8 mouse cellular contexts compared by ENCODE assay signal in the genomic region with DNA sequence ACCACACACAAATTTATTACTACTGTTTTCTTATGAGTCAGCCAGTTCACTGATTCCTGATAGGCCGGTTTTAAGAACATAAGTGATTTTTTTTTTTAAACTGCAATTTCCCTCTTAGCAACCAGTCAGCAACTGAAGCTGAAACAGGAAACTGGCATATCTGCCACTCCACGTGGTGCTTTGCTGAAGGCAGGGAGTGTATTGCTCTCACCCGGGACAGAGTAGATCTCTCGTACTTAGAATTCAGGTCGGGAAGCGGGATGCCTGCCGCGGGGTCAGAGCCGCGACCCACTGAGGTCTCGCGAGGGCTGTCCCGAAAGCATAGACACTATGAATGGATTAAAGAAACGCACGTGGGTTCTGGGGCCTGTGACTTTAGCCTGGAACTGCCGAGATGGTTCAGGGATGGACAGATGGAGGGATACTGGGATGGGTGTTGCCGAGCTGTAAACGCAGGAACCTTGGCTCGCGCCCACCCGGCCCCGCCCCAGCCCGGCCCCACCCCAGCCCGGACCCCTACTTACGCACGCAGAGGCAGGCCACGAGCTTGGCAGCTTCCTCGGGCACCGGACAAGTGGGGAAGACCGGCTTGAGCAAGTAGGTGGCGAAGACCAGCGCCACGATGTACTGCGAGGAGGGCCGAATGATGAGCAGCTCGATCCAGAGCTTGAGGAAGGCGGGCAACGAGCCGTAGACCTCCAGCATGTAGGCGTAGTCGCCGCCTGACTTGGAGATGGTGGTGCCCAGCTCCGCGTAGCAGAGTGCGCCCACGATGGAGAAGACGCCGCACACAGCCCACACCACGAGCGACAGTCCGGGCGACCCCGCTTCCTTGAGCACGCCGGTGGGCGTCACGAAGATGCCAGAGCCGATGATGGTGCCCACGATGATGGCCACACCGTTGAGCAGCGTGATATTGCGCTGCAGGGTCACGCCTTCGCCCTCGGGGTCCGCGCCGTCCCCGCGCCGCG. TPM values are rescaled to one million over a fixed set of nuclear protein-coding genes. Genes with fewer than 3 reads are reported as not detected.
A peak's percentile ranks its signal among the peaks of the same experiment; 100 is the strongest.
DNase-seq lines count a peak whose midpoint lies in the region; ATAC-seq and TF ChIP-seq lines count a peak whose summit lies in the region.

No protein-coding gene starts in this region.

- peak; percentile 59 for ATAC-seq in forebrain, embryonic 14.5 days
- peak; percentile 12; the same call in 1 of the 2 replicates for ATAC-seq in intestine, postnatal 0 days
- ATAC-seq in lung, postnatal 0 days, result peak; percentile 6

- peak overlapping the region; percentile 74 for H3K9ac ChIP-seq in forebrain, embryonic 14.5 days (ENCODE audit: low read length)
- peak overlapping the region; percentile 54 for H3K9ac ChIP-seq in intestine, postnatal 0 days (ENCODE audit: low read depth, low read length)
- H3K9ac ChIP-seq in lung, postnatal 0 days (replicated peaks; ENCODE audit: low read depth), result 0 out of 2 replicates have a peak overlapping the region, but pooled peaks have one; percentile 8

- H3K36me3 ChIP-seq in forebrain, embryonic 14.5 days (ENCODE audit: control insufficient read depth, insufficient read depth, low read length), result no peaks in the 10 kb centered on the region
- no peaks in the 10 kb centered on the region for H3K36me3 ChIP-seq in intestine, postnatal 0 days (ENCODE audit: control insufficient read depth, insufficient read depth)
- no peaks in the 10 kb centered on the region for H3K36me3 ChIP-seq in lung, postnatal 0 days (ENCODE audit: insufficient read depth, low read length)

- peak overlapping the region; percentile 69 for H3K4me3 ChIP-seq in left cerebral cortex, adult 2 months
- H3K4me3 ChIP-seq in bone marrow macrophage, adult 2 months (ENCODE audit: insufficient read depth, low read length), result peak overlapping the region; percentile 77
- H3K4me3 ChIP-seq in forebrain, embryonic 14.5 days (ENCODE audit: low read depth, low read length), result peak overlapping the region; percentile 75
- H3K4me3 ChIP-seq in intestine, postnatal 0 days (ENCODE audit: low read depth, low read length), result peak overlapping the region; percentile 71
- H3K4me3 ChIP-seq in lung, postnatal 0 days (ENCODE audit: low read depth, low read length), result peak overlapping the region; percentile 67
- peak overlapping the region; percentile 52 for H3K4me3 ChIP-seq in olfactory bulb, adult 2 months (ENCODE audit: insufficient read depth, low read depth, low read length)

- no peak for TF ChIP-seq CTCF in left cerebral cortex, adult 2 months (IDR thresholded peaks at IDR 0.05)
- no peak for TF ChIP-seq CTCF in bone marrow macrophage, adult 2 months (IDR thresholded peaks at IDR 0.05; ENCODE audit: low read depth, low read length)
- no peak for TF ChIP-seq CTCF in intestine, postnatal 0 days (IDR thresholded peaks at IDR 0.05; ENCODE audit: low read depth)
- no peak for TF ChIP-seq CTCF in lung, postnatal 0 days (IDR thresholded peaks at IDR 0.05)
- TF ChIP-seq CTCF in olfactory bulb, adult 2 months (IDR thresholded peaks at IDR 0.05; ENCODE audit: insufficient read depth, low read depth, low read length), result no peak

- peak overlapping the region; percentile 95 for H3K4me2 ChIP-seq in forebrain, embryonic 14.5 days (ENCODE audit: low read length)
- peak overlapping the region; percentile 92 for H3K4me2 ChIP-seq in intestine, postnatal 0 days (replicated peaks; ENCODE audit: low read depth)
- peak overlapping the region; percentile 98 for H3K4me2 ChIP-seq in lung, postnatal 0 days (replicated peaks; ENCODE audit: low read depth, low read length)

- WGBS in forebrain, embryonic 14.5 days, result under 1% methylated on average over 72 of the region's 72 CpGs
- 1% methylated on average over 72 of the region's 72 CpGs for WGBS in intestine, postnatal 0 days
- WGBS in lung, postnatal 0 days, result 1% methylated on average over 61 of the region's 72 CpGs
- under 1% methylated on average over 72 of the region's 72 CpGs for WGBS in olfactory bulb, adult 2 months

- H3K4me1 ChIP-seq in bone marrow macrophage, adult 2 months (ENCODE audit: control insufficient read depth, insufficient read depth, low read length), result peaks cover 32% of the 10 kb centered on the region
- H3K4me1 ChIP-seq in forebrain, embryonic 14.5 days (ENCODE audit: control insufficient read depth, insufficient read depth, low read length), result peaks cover 18% of the 10 kb centered on the region
- no peaks in the 10 kb centered on the region; the same call in none of the 2 replicates for H3K4me1 ChIP-seq in intestine, postnatal 0 days (replicated peaks; ENCODE audit: control insufficient read depth, insufficient read depth, low read length)
- H3K4me1 ChIP-seq in lung, postnatal 0 days (ENCODE audit: insufficient read depth, low read depth, low read length), result peaks cover 19% of the 10 kb centered on the region
- H3K4me1 ChIP-seq in olfactory bulb, adult 2 months (ENCODE audit: control insufficient read depth, insufficient read depth, low read length), result peaks cover 26% of the 10 kb centered on the region

- no peak for TF ChIP-seq EP300 in lung, postnatal 0 days (IDR thresholded peaks at IDR 0.05)

- H3K9me3 ChIP-seq in forebrain, embryonic 14.5 days (replicated peaks; ENCODE audit: control insufficient read depth, low read length), result no peaks in the 10 kb centered on the region
- no peaks in the 10 kb centered on the region for H3K9me3 ChIP-seq in intestine, postnatal 0 days (ENCODE audit: control insufficient read depth)
- H3K9me3 ChIP-seq in lung, postnatal 0 days (ENCODE audit: low read length), result no peaks in the 10 kb centered on the region

- intact Hi-C loops in left cerebral cortex, adult 2 months (cut with DNase I), result loop anchor here (1.0 to 10.0 kb wide), 4 partner anchors 33 to 312 kb away; a partner anchor contains a TSS

- TF ChIP-seq POLR2A in bone marrow macrophage, adult 2 months (IDR thresholded peaks at IDR 0.05; ENCODE audit: borderline replicate concordance, low read depth, low read length), result no peak
- TF ChIP-seq POLR2A in olfactory bulb, adult 2 months (IDR thresholded peaks at IDR 0.05; ENCODE audit: insufficient read depth, low read depth, low read length), result no peak

- peak; percentile 32 to 52 for DNase-seq in left cerebral cortex, adult 2 months (ENCODE audit: extremely low spot score in 1 of 2, low spot score in 2 of 2)
- no peak for DNase-seq in left cerebral cortex, adult 11 months (ENCODE audit: low spot score)
- peak; percentile 65 for DNase-seq in forebrain, embryonic 14.5 days (ENCODE audit: low spot score)
- peak; percentile 84 for DNase-seq in lung, postnatal 0 days (ENCODE audit: low spot score)
- no peak for DNase-seq in urinary bladder, postnatal 4 days (ENCODE audit: low spot score in 2 of 2)

- H3K27me3 ChIP-seq in forebrain, embryonic 14.5 days (replicated peaks; ENCODE audit: control insufficient read depth, insufficient read depth, low read length), result no peaks in the 10 kb centered on the region; the same call in 1 of the 2 replicates
- H3K27me3 ChIP-seq in intestine, postnatal 0 days (replicated peaks; ENCODE audit: control insufficient read depth, insufficient read depth, low read length), result no peaks in the 10 kb centered on the region
- no peaks in the 10 kb centered on the region for H3K27me3 ChIP-seq in lung, postnatal 0 days (replicated peaks; ENCODE audit: insufficient read depth, low read length)

- H3K27ac ChIP-seq in left cerebral cortex, adult 2 months, result peak overlapping the region; percentile 87
- peak overlapping the region; percentile 16; the same call in 1 of the 2 replicates for H3K27ac ChIP-seq in bone marrow macrophage, adult 2 months (ENCODE audit: insufficient read depth, low read depth, low read length)
- peak overlapping the region; percentile 36; the same call in 1 of the 2 replicates for H3K27ac ChIP-seq in forebrain, embryonic 14.5 days (ENCODE audit: low read depth, low read length)
- no peak overlapping the region for H3K27ac ChIP-seq in intestine, postnatal 0 days (ENCODE audit: low read depth, low read length)
- H3K27ac ChIP-seq in lung, postnatal 0 days (ENCODE audit: low read length), result no peak overlapping the region
- H3K27ac ChIP-seq in olfactory bulb, adult 2 months (ENCODE audit: insufficient read depth, low read depth, low read length), result no peak overlapping the region

RNA-seq across cellular contexts. Expression of a gene that starts 0.7 kb away (rescaled TPM):
- 10 to 100 TPM; 61.5 to 63.2 TPM for total RNA-seq in left cerebral cortex, adult 2 months (2021)
- polyA plus RNA-seq in bone marrow macrophage, adult 2 months (2012; ENCODE audit: insufficient read depth, insufficient read length, missing spikeins), result 1.9 and 2.4 TPM in 2 replicates
- 37.9 and 39.7 TPM in 2 replicates for polyA plus RNA-seq in forebrain, embryonic 14.5 days (2014; fragmentation: Nextera tagmentation; extraction: Ambion mirVana)
- polyA plus RNA-seq in intestine, postnatal 0 days (2015; fragmentation: Nextera tagmentation; extraction: Ambion mirVana), result 4.7 and 6.1 TPM in 2 replicates
- polyA plus RNA-seq in lung, postnatal 0 days (2015; fragmentation: Nextera tagmentation; extraction: Ambion mirVana), result 4.3 and 7.5 TPM in 2 replicates
- polyA plus RNA-seq in olfactory bulb, adult 2 months (2012; ENCODE audit: insufficient read depth, insufficient read length, low replicate concordance, missing spikeins), result not detected in 2 replicates

RNA-seq across cellular contexts. Expression of a gene that starts 37.9 kb away (rescaled TPM):
- total RNA-seq in left cerebral cortex, adult 2 months (2021), result not detected
- polyA plus RNA-seq in bone marrow macrophage, adult 2 months (2012; ENCODE audit: insufficient read depth, insufficient read length, missing spikeins), result not detected in 2 replicates
- polyA plus RNA-seq in forebrain, embryonic 14.5 days (2014; fragmentation: Nextera tagmentation; extraction: Ambion mirVana), result 0.28 and 0.46 TPM in 2 replicates
- 10.1 and 11.1 TPM in 2 replicates for polyA plus RNA-seq in intestine, postnatal 0 days (2015; fragmentation: Nextera tagmentation; extraction: Ambion mirVana)
- polyA plus RNA-seq in lung, postnatal 0 days (2015; fragmentation: Nextera tagmentation; extraction: Ambion mirVana), result 0.37 and 0.61 TPM in 2 replicates
- polyA plus RNA-seq in olfactory bulb, adult 2 months (2012; ENCODE audit: insufficient read depth, insufficient read length, low replicate concordance, missing spikeins), result not detected in 2 replicates

RNA-seq across cellular contexts. Expression of a gene that starts 42.7 kb away (rescaled TPM):
- 10 to 100 TPM; 31.4 to 62.5 TPM for total RNA-seq in left cerebral cortex, adult 2 months (2021)
- polyA plus RNA-seq in bone marrow macrophage, adult 2 months (2012; ENCODE audit: insufficient read depth, insufficient read length, missing spikeins), result 19.9 and 24.0 TPM in 2 replicates
- polyA plus RNA-seq in forebrain, embryonic 14.5 days (2014; fragmentation: Nextera tagmentation; extraction: Ambion mirVana), result 47.2 and 57.7 TPM in 2 replicates
- polyA plus RNA-seq in intestine, postnatal 0 days (2015; fragmentation: Nextera tagmentation; extraction: Ambion mirVana), result 9.4 and 9.5 TPM in 2 replicates
- 17.1 and 30.7 TPM in 2 replicates for polyA plus RNA-seq in lung, postnatal 0 days (2015; fragmentation: Nextera tagmentation; extraction: Ambion mirVana)
- not detected in 2 replicates for polyA plus RNA-seq in olfactory bulb, adult 2 months (2012; ENCODE audit: insufficient read depth, insufficient read length, low replicate concordance, missing spikeins)

Comparison
In these comparisons a context has a peak if more than half of its experiments do, and no peak if none do; other contexts are left out.
1. DNase-seq: peak in left cerebral cortex, adult 2 months (2 of 2), forebrain, embryonic 14.5 days (single experiment) and lung, postnatal 0 days (single experiment); none in left cerebral cortex, adult 11 months (single experiment) and urinary bladder, postnatal 4 days (0 of 2).
2. H3K27ac ChIP-seq: peak in left cerebral cortex, adult 2 months (single experiment), bone marrow macrophage, adult 2 months (single experiment) and forebrain, embryonic 14.5 days (single experiment); none in intestine, postnatal 0 days (single experiment), lung, postnatal 0 days (single experiment) and olfactory bulb, adult 2 months (single experiment).
3. ATAC-seq: peak in every context shown above with its lines; median percentile 59 in forebrain, embryonic 14.5 days; 12 in intestine, postnatal 0 days; 6 in lung, postnatal 0 days.
4. H3K9ac ChIP-seq: peak in every context shown above with its lines; median percentile 74 in forebrain, embryonic 14.5 days; 54 in intestine, postnatal 0 days; 8 in lung, postnatal 0 days.
5. RNA of a gene that starts 42.7 kb away (polyA plus RNA-seq): 47.2 to 57.7 TPM in forebrain, embryonic 14.5 days, 19.9 to 24.0 TPM in bone marrow macrophage, adult 2 months, 17.1 to 30.7 TPM in lung, postnatal 0 days and 9.4 to 9.5 TPM in intestine, postnatal 0 days; not detected in olfactory bulb, adult 2 months; every median in the first group is over 10 times any median in the second.
6. Peak in every context shown above with its lines, with median percentiles within 50 percentile points of each other: H3K4me3 ChIP-seq and H3K4me2 ChIP-seq.